Mouse (Mus musculus) forebrain, embryonic 11.5 days (tissue): ENCODE data around the gene Fam189a2. TPM values are rescaled to one million over a fixed set of nuclear protein-coding genes. Genes with fewer than 3 reads are reported as not detected.

Source experiments
- ATAC-seq: fragments of 200-750 bp; cut with Nextera tagmentation; replicated peaks from 2 replicates; pipeline ENCODE4 v1.8.0; 2017; ENCODE audit warnings: moderate TSS enrichment; ENCODE audit not compliant: low FRiP score
- DNase-seq: peaks from one replicate; pipeline ENCODE4 v3.0.0-alpha.2; 2017; ENCODE audit warnings: low spot score
- H3K27ac ChIP-seq: fragments of 300-500 bp; sonication (generic); 2 replicates; pipeline ENCODE4 v1.5.1; 2014; ENCODE audit warnings: low read depth, low read length
- H3K27me3 ChIP-seq: fragments of 300-500 bp; sonication (generic); 2 replicates; pipeline ENCODE4 v1.6.1; 2014; ENCODE audit warnings: mild to moderate bottlenecking, low read length, mixed read lengths; ENCODE audit not compliant: control insufficient read depth, insufficient read depth
- H3K36me3 ChIP-seq: fragments of 300-500 bp; sonication (generic); 2 replicates; pipeline ENCODE4 v1.6.1; 2014; ENCODE audit warnings: mild to moderate bottlenecking, low read length, moderate library complexity, mixed read lengths; ENCODE audit not compliant: control insufficient read depth, insufficient read depth
- H3K4me1 ChIP-seq: fragments of 300-500 bp; sonication (generic); replicated peaks from 2 replicates; pipeline ENCODE4 v1.6.1; 2014; ENCODE audit warnings: low read length, mixed read lengths; ENCODE audit not compliant: control insufficient read depth, insufficient read depth
- H3K4me2 ChIP-seq: fragments of 300-500 bp; sonication (generic); 2 replicates; pipeline ENCODE4 v1.6.1; 2014; ENCODE audit warnings: low read depth, mild to moderate bottlenecking, low read length, moderate library complexity, mixed read lengths; ENCODE audit not compliant: severe bottlenecking
- H3K4me3 ChIP-seq: fragments of 300-500 bp; sonication (generic); 2 replicates; pipeline ENCODE4 v1.5.1; 2014; ENCODE audit warnings: low read depth, low read length
- H3K9ac ChIP-seq: fragments of 300-500 bp; sonication (generic); 2 replicates; pipeline ENCODE4 v1.6.1; 2014; ENCODE audit warnings: low read length
- H3K9me3 ChIP-seq: fragments of 300-500 bp; sonication (generic); 2 replicates; pipeline ENCODE4 v1.6.1; 2016; ENCODE audit warnings: low read length, mixed read lengths; ENCODE audit not compliant: control insufficient read depth
- WGBS: fragments of 180-500 bp; shearing (Covaris S2); extraction: QIAGEN DNeasy Blood & Tissue Kit; methylation state at CpG from one replicate; pipeline ENCODE4 v1.1.7; 2014; 5-methylcytosine and 5-hydroxymethylcytosine counted together
- polyA plus RNA-seq: library from polyadenylated mRNA; unstranded; fragments of >200 nt; fragmentation: Nextera tagmentation; extraction: Ambion mirVana; gene quantifications from 2 replicates; pipeline ENCODE4 v1.2.1, GENCODE M21; 2014

Gene Fam189a2
- polyA plus RNA-seq, 1 experiment from 2014 or later, result 0.44 TPM

DNA sequence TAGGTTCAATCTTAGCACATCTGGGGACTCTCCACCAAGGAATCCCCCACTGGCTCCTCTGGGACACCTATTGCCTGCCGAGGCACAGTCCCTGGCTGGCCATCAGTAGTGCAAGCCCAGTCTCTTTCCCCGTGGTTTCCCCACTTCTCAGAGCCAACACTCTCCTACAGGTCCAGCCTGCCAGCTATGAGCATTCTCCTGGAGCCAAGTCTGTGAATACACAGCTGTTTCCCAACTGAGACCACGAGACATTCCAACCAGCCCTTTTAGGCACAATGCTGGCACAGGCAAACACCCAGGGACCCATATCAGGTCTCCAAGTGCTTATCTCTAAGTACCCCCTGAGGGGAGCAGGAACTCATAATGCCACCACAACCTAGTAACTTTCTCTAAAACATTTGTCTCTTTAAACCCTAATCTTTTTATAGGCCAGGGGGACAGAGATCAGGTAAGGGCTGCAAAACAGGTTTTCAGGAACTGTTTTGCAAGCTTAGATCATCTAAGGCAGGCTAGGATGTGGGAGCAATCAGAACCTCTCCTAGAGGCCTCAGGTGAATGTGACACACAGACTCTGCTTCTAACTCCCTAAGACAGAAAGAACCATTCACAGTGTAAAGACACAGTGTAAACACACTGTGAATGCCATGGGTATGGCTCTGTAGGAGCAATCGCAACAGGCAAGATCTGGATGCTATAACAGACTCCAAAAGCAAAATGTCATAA is 23.0 kb downstream of the Fam189a2 start:
- ATAC-seq, result no peak
- WGBS, result 72% methylated on average over 4 of the region's 4 CpGs
- H3K36me3 ChIP-seq, result no peaks in the 10 kb centered on the region
- no peaks in the 10 kb centered on the region for H3K4me1 ChIP-seq
- no peak overlapping the region for H3K4me2 ChIP-seq
- no peak overlapping the region for H3K4me3 ChIP-seq
- no peaks in the 10 kb centered on the region for H3K27me3 ChIP-seq
- no peak overlapping the region for H3K27ac ChIP-seq
- no peaks in the 10 kb centered on the region for H3K9me3 ChIP-seq
- no peak overlapping the region for H3K9ac ChIP-seq
- no peak for DNase-seq

DNA sequence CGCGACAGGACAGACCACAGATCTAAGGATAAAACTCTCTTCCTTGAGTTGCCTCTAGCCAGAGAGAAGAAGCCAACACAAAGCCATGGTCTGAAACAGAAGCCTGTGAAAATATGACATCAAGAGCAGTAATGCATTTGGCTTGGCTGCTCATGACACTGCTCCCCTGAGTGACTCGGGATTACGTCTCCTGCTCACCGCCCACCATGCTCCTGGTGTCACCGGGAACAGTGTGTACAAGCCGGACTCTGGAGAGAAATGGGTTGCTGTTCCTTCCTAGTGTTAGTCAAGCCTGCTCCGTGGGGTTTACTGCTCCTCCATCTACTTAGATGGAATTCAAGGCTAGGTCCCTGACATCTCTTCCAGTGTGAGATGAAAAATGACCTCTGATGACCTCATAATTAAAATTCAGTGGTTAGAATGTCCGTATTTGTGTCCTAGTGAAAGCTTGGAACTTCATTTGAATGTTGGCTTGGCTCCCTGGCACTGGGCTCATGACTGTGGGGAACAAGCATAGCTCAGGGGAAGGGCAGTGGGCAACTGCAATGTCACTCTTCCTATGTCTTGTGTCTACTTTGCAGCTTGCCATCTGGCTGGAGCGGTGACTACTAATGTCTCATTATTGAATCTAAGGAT is 23.7 kb downstream of the Fam189a2 start:
- Histone ChIP-seq H3K4me2 (no peak overlapping the region), H3K4me3 (no peak overlapping the region), H3K9me3 (no peaks in the 10 kb centered on the region), H3K36me3 (no peaks in the 10 kb centered on the region), H3K27ac (no peak overlapping the region), H3K27me3 (no peaks in the 10 kb centered on the region), H3K4me1 (no peaks in the 10 kb centered on the region), H3K9ac (no peak overlapping the region)
- ATAC-seq (no peak), DNase-seq (no peak)
- 94% methylated on average over 10 of the region's 10 CpGs for WGBS

DNA sequence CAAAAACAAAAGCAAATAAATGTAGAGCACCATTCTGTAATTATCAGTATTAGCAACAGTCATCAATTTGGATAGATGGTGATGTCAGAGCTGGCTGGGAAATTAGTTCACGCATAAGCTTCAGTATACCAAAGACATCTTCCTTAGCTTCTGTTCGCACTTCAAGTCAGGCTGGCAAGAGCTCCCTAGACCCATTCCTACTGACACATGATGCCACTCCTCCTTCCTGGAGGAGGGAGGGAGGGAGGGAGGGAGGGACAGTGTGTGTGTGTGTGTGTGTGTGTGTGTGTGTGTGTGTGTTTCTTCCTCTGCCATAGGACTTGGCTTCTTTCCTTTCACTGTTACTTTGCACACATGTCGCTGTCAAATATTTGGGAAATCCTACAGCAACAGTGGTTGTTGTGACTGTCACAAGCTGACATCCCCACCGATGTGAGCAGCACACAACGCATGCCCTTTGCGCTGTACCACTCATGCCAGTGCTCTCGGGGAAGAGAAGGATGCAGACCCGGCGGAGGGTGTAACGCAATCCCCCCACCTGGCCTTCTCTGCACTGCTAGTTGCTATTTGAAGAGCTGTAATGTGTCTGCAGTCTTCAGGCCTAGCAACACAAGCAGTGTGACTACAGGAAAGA is 34.9 kb downstream of the Fam189a2 start:
- Histone ChIP-seq H3K9ac (no peak overlapping the region), H3K4me3 (no peak overlapping the region), H3K27ac (no peak overlapping the region), H3K9me3 (no peaks in the 10 kb centered on the region), H3K27me3 (no peaks in the 10 kb centered on the region), H3K36me3 (no peaks in the 10 kb centered on the region), H3K4me2 (no peak overlapping the region), H3K4me1 (no peaks in the 10 kb centered on the region)
- no peak for ATAC-seq
- WGBS, result 89% methylated on average over 10 of the region's 10 CpGs
- DNase-seq, result no peak

DNA sequence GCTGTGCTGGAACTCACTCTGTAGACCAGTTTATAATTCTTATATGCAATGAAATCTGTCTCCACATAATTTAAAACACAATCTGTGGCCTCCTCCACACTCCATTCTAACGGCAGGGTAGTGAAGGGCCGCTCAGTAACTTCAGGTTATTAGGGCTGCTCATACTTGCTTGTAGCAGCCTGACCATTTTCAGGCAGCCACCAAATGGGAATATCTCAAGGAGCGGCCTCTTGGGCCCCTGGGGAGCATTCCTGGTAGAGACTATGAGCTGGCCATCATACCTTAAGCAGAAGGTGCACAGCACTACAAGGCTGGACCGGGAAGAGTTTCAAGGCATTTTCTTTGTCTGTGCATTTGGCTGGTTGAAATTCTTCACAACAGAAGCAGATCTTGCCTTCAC is 42.7 kb downstream of the Fam189a2 start:
- no peak overlapping the region for H3K9ac ChIP-seq
- WGBS, result 86% methylated on average over 4 of the region's 4 CpGs
- no peaks in the 10 kb centered on the region for H3K36me3 ChIP-seq
- no peaks in the 10 kb centered on the region for H3K4me1 ChIP-seq
- ATAC-seq (no peak), DNase-seq (no peak)
- no peaks in the 10 kb centered on the region for H3K27me3 ChIP-seq
- H3K9me3 ChIP-seq, result no peaks in the 10 kb centered on the region
- H3K27ac ChIP-seq, result no peak overlapping the region
- H3K4me2 ChIP-seq, result no peak overlapping the region
- no peak overlapping the region for H3K4me3 ChIP-seq

DNA sequence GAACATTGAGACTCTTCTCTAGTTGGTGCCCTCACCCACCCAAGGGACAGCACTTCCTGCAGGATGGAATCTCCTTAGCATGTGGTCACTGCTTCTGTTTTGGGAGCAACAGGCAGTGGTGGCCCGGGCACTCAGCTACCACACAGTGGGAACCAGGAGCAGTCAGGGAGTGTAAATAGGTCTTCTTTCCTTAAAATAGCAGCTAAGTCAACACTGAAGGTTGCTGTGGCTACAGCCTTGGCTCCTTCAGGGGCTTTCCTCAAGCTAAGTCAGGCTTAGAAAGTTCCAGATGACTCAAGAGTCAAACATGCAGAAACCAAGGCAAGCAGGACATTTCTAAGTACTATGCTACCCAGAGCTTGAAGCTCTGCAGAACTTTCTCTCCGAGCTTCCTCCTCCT is 43.5 kb downstream of the Fam189a2 start:
- Histone ChIP-seq H3K9me3 (no peaks in the 10 kb centered on the region), H3K27ac (no peak overlapping the region), H3K4me1 (no peaks in the 10 kb centered on the region), H3K9ac (no peak overlapping the region), H3K4me2 (no peak overlapping the region), H3K4me3 (no peak overlapping the region), H3K27me3 (no peaks in the 10 kb centered on the region), H3K36me3 (no peaks in the 10 kb centered on the region)
- 90% methylated on average over 2 of the region's 2 CpGs for WGBS
- no peak for DNase-seq
- ATAC-seq, result no peak

DNA sequence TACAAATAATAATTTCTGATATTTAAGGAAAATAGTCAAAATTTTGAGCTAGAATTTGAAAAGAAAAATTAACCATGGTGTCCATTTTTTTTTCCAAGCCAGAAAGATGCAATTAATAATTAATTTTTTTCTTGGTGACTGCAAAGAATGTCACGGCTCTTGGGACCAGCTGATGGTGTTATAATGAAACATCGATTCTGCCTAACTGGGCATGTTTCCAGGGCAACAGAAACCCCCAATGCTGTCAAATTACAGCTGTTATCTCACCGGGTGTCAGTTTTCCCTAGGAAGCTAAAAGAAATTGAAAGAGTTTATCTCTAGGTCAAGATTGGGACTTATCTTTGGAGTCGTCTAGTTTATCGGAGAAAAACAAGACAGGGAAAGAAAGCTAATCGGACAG is 46.6 kb downstream of the Fam189a2 start:
- ATAC-seq, result no peak
- no peak for DNase-seq
- no peaks in the 10 kb centered on the region for H3K9me3 ChIP-seq
- H3K4me2 ChIP-seq, result no peak overlapping the region
- H3K27me3 ChIP-seq, result no peaks in the 10 kb centered on the region
- 85% methylated on average over 6 of the region's 6 CpGs for WGBS
- no peaks in the 10 kb centered on the region for H3K36me3 ChIP-seq
- H3K27ac ChIP-seq, result no peak overlapping the region
- no peak overlapping the region for H3K9ac ChIP-seq
- H3K4me3 ChIP-seq, result no peak overlapping the region
- no peaks in the 10 kb centered on the region for H3K4me1 ChIP-seq

DNA sequence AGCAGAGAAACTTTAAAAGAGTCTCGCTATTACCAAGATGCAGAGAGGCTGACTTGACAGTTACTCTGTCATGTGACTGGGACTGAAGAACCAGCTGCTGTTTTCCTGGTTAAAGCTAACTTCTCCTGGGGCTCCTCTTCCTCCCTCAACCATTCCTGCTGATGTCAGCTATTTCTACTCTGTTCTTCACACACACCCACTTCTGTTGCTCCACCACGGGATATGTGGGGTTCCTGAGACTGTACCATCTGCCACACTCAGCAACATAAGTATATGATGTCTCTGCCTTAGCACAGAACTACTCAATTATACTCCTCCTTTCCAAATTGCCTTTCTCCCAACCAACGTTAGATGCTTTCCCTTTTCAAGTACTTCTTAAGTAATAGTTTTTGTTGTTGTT is 50.2 kb downstream of the Fam189a2 start:
- no peaks in the 10 kb centered on the region for H3K4me1 ChIP-seq
- no peak overlapping the region for H3K4me2 ChIP-seq
- no peak overlapping the region for H3K9ac ChIP-seq
- no peak for ATAC-seq
- no peaks in the 10 kb centered on the region for H3K36me3 ChIP-seq
- H3K27me3 ChIP-seq, result no peaks in the 10 kb centered on the region
- H3K4me3 ChIP-seq, result no peak overlapping the region
- no peak overlapping the region for H3K27ac ChIP-seq
- no peak for DNase-seq
- H3K9me3 ChIP-seq, result no peaks in the 10 kb centered on the region
- 82% methylated on average over 3 of the region's 3 CpGs for WGBS

DNA sequence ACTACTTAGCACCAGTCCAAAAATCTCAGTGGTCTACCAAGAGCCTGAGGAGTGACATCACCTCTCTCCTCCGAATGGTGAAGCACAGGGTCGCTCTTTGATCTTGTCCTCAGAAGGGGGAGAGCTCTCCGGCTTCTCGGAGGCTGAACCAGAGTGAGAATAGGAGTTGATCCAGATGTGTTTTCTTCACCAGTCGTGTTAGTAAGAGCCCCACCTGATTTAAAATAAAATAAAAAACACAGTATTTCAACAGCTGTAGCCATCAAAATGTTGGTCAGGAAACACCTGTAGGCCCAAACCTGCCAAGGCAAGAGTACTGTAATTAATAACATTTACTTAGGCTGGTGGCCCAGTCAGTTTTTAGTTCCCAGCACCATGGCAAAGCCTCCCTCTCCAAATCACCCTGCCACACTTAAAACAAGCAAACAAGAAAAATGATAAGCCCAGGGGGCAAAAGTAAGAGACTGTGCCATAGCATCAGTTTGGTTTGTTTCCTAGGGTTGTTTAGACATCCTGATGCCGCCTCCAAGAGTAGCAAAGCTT is 52.8 kb downstream of the Fam189a2 start:
- H3K4me1 ChIP-seq, result no peaks in the 10 kb centered on the region
- DNase-seq (no peak), ATAC-seq (no peak)
- no peak overlapping the region for H3K27ac ChIP-seq
- WGBS, result 80% methylated on average over 6 of the region's 6 CpGs
- no peaks in the 10 kb centered on the region for H3K9me3 ChIP-seq
- H3K27me3 ChIP-seq, result no peaks in the 10 kb centered on the region
- H3K4me2 ChIP-seq, result no peak overlapping the region
- H3K4me3 ChIP-seq, result no peak overlapping the region
- H3K36me3 ChIP-seq, result no peaks in the 10 kb centered on the region
- no peak overlapping the region for H3K9ac ChIP-seq
